Mouse (Mus musculus) megakaryocyte, embryonic 14.5 days (primary cell): ENCODE results near the gene Kbtbd12.

ENCODE experiments used
- FLI1 ChIP-seq: IDR thresholded peaks from 2 replicates; pipeline ENCODE4 v1.6.1; 2012; ENCODE audit warnings: low read length, inconsistent platforms, mixed read lengths
- GATA1 ChIP-seq: IDR thresholded peaks from 3 replicates; pipeline ENCODE4 v1.6.1; 2012; ENCODE audit warnings: mixed read lengths, low read length, inconsistent platforms, borderline replicate concordance

DNA sequence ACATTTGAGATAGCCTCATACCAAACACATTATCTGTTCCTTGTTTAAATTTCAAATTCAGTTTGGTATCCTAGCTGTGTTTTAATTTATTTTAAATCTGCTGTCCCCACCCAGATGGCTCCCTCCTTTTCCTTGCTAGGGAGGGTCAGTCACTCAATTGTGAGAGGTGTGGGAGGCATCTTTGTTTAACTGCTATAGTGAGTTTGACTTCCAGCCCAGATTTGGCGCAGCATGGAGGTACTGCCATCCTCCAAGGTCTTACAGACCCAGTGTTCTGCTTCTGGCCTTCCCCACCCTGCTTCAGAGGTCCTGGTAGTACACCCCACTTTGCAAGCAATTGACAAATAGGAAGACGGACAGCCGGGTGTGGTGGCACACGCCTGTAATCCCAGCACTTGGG lies 113.7 kb downstream of the Kbtbd12 start:
- TF ChIP-seq FLI1 (no peak), GATA1 (no peak)
